Mouse (Mus musculus): Measurements from ENCODE around the gene Pced1b.

DNA sequence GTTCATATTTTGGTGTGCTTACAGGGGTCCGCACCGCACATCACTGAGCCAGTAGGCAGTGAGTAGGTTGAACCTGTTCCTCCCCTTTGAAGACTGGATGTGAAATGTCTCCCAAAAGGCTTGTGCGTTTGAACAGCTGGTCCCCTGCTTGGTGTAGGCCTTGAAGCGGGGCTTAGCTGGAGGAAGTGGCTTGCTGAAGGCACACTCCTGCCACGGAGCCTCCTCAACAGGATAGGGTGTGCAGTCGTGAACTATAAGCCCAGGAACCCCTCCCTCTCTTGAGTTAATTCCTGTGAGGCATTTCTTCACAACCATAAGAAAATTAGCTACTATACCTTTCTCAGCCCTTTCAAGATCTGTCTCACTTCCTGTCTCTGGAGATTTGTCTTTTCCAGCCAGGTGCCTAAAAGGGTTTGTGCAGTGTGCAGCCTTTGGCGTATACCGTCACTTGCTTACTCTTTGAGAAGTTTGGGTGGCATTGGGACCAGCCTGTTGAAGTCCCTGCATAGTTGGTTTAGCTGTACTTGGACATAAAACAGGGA lies 5.7 kb downstream of the Pced1b start:
- no peak for TF ChIP-seq GATA1 (IDR thresholded peaks at IDR 0.05; ENCODE audit: borderline replicate concordance, low read length)
- no peak for TF ChIP-seq FLI1 (IDR thresholded peaks at IDR 0.05; ENCODE audit: low read length)

All from megakaryocyte, embryonic 14.5 days (primary cell).